Mouse (Mus musculus) gastrocnemius, adult 18-20 months (tissue): Measurements from ENCODE around the gene Decr2. TPM values are rescaled to one million over a fixed set of nuclear protein-coding genes. Genes with fewer than 3 reads are reported as not detected.

ENCODE experiments used
- total RNA-seq, 2 experiments: library from RNA; stranded (reverse); gene quantifications; 2 replicates each; pipeline ENCODE4 v1.2.3; 2021

The Decr2 gene
- total RNA-seq, 2 experiments from 2014 or later, result 2.6 to 2.8 TPM

Other genes starting within 250 kb of the Decr2 start
- 10 to 100 TPM; 10.0 to 11.8 TPM for gene Gm20683, start 248.6 kb downstream of the Decr2 start, total RNA-seq
- 10 to 100 TPM; 72.4 to 72.9 TPM for gene Rhot2, start 245.5 kb downstream of the Decr2 start, total RNA-seq
- gene Wdr90, start 228.8 kb downstream of the Decr2 start, total RNA-seq, result under 1 TPM; 0.55 to 0.64 TPM
- gene Mcrip2, start 221.6 kb downstream of the Decr2 start, total RNA-seq, result 100 to 1,000 TPM in 1 of 2 experiments, 10 to 100 TPM in 1; 84.2 to 102 TPM
- 10 to 100 TPM; 25.4 to 33.4 TPM for gene Mettl26, start 215.3 kb downstream of the Decr2 start, total RNA-seq
- gene Wfikkn1, start 209.5 kb downstream of the Decr2 start, total RNA-seq, result under 1 TPM; 0.43 to 0.62 TPM
- gene Rab40c, start 170.6 kb downstream of the Decr2 start, total RNA-seq, result 10 to 100 TPM in 1 of 2 experiments, 1 to 10 TPM in 1; 7.6 to 11.1 TPM
- 10 to 100 TPM; 19.9 to 22.2 TPM for gene Pigq, start 145.4 kb downstream of the Decr2 start, total RNA-seq
- gene Nhlrc4, start 145.4 kb downstream of the Decr2 start, total RNA-seq, result not detected
- not detected for gene A930017K11Rik, start 137.8 kb downstream of the Decr2 start, total RNA-seq
- 1 to 10 TPM; 4.4 to 6.5 TPM for gene Capn15, start 104.5 kb downstream of the Decr2 start, total RNA-seq
- 10 to 100 TPM; 88.9 to 96.2 TPM for gene Rab11fip3, start 20.8 kb downstream of the Decr2 start, total RNA-seq
- gene Nme4, start 5.3 kb upstream of the Decr2 start, total RNA-seq, result 1 to 10 TPM; 2.5 to 2.9 TPM
- gene Tmem8, start 23.0 kb upstream of the Decr2 start, total RNA-seq, result 1 to 10 TPM; 2.0 to 3.9 TPM
- gene Mrpl28, start 33.2 kb upstream of the Decr2 start, total RNA-seq, result 10 to 100 TPM; 57.4 to 66.2 TPM
- gene Axin1, start 48.4 kb upstream of the Decr2 start, total RNA-seq, result 10 to 100 TPM; 15.7 to 18.2 TPM
- not detected for gene Pdia2, start 108.8 kb upstream of the Decr2 start, total RNA-seq
- under 1 TPM; 0.48 to 0.66 TPM for gene Rgs11, start 112.6 kb upstream of the Decr2 start, total RNA-seq
- gene Arhgdig, start 117.4 kb upstream of the Decr2 start, total RNA-seq, result 1 to 10 TPM; 1.2 to 1.4 TPM
- 10 to 100 TPM; 76.7 to 85.3 TPM for gene Fam234a, start 153.9 kb upstream of the Decr2 start, total RNA-seq
- 10 to 100 TPM in 1 of 2 experiments, 1 to 10 TPM in 1; 9.6 to 11.6 TPM for gene Luc7l, start 162.6 kb upstream of the Decr2 start, total RNA-seq